Mouse (Mus musculus): Measurements from ENCODE around the gene Itk. TPM values are rescaled to one million over a fixed set of nuclear protein-coding genes. Genes with fewer than 3 reads are reported as not detected.

Itk gene
- polyA plus RNA-seq, 1 experiment from 2014 or later, result not detected

DNA sequence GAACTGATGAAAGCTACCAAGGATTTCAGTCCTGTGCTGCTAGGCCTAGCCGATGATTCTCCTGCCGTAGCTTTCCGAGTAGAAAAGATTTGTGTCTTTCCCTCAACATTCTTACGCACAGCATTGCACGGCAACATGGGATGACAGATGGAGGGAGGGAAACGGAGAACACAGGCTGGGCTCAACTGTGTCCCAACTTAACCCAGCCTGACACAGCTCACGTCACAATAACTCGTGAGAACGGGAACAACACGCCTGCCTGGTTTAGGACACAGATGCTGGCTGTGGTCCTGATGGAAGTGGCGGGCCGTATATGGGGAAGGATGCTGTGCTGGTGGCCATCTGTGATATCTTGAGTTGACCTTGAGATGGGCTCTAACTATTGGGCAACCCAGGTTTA lies 110.6 kb downstream of the Itk start:
- Histone ChIP-seq H3K4me1 (replicated peaks) (no peaks in the 10 kb centered on the region), H3K9me3 (no peaks in the 10 kb centered on the region), H3K9ac (no peak overlapping the region), H3K27ac (replicated peaks) (no peak overlapping the region), H3K4me3 (no peak overlapping the region), H3K27me3 (no peaks in the 10 kb centered on the region), H3K4me2 (no peak overlapping the region), H3K36me3 (peaks cover 80% of the 10 kb centered on the region)
- no peak for ATAC-seq (ENCODE audit: low FRiP score, low read depth)
- 80% methylated on average over 12 of the region's 12 CpGs for WGBS

DNA sequence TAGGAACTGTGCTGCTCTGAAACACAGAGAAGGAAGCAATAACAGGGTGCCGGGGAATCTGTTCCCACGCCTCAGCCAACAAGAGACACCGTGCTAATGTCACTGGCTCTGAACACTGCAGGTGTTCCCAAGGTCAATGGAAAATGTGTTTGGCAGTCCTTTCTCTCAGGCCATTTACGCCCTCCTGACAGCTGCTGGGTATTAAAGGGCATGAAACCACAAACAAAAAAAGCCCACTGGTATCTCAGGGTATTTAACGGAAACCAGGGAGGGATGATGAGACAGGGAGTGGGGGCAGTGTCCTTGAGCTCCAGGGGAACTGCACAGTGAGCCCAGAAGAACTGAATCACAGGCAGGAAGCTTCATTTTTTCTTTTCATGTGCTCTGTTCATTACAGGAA lies 111.2 kb downstream of the Itk start:
- no peak for ATAC-seq (ENCODE audit: low FRiP score, low read depth)
- H3K36me3 ChIP-seq, result peaks cover 80% of the 10 kb centered on the region
- H3K9ac ChIP-seq, result no peak overlapping the region
- H3K4me3 ChIP-seq, result no peak overlapping the region
- no peak overlapping the region for H3K27ac ChIP-seq (replicated peaks)
- no peaks in the 10 kb centered on the region for H3K27me3 ChIP-seq
- no peak overlapping the region for H3K4me2 ChIP-seq
- WGBS, result 55% methylated on average over 5 of the region's 5 CpGs
- H3K4me1 ChIP-seq (replicated peaks), result no peaks in the 10 kb centered on the region
- no peaks in the 10 kb centered on the region for H3K9me3 ChIP-seq

DNA sequence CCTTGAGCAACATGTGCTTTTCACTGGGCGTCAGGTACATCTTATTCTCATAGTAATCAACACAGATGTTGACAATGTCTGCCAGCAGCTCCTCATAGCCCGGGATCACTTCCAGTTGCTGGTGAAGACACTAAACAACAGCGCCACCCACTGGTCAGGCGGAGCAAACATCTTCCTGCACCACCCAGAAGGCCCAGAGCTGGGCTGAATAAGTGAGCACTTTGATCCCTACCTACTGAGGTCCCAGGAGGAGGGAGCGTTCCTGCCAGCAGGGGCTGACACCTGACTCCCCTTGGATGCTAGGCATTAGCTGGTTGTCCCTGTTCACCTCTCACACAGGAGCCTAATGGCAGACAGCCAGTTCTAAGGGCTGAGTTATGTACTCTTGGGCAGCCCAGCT lies 112.5 kb downstream of the Itk start:
- Histone ChIP-seq H3K4me2 (no peak overlapping the region), H3K36me3 (peaks cover 79% of the 10 kb centered on the region), H3K4me3 (no peak overlapping the region), H3K4me1 (replicated peaks) (no peaks in the 10 kb centered on the region), H3K9me3 (no peaks in the 10 kb centered on the region), H3K9ac (no peak overlapping the region), H3K27ac (replicated peaks) (no peak overlapping the region), H3K27me3 (no peaks in the 10 kb centered on the region)
- 45% methylated on average over 5 of the region's 5 CpGs for whole genome bisulfite sequencing
- no peak for ATAC-seq (ENCODE audit: low FRiP score, low read depth)

DNA sequence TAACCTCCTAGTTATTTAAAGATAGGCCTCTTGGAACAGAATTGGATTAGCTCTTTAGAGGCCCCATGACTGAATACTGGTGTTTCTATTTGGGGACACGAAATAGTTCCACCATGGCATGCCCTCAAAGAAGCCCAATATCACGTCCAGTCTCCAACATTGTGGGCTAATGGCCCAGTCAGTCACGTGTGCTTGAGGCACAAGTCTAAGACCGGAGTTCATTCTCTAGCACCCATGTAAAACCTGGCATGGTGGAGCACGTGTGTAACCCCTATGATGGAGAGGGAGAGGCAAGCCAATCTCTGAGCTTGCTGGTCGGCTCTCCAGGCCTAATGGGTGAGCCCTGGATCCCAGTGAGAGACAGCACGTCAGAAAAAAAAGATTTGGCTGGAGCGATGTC lies 113.1 kb downstream of the Itk start:
- Histone ChIP-seq H3K36me3 (peaks cover 81% of the 10 kb centered on the region), H3K4me2 (no peak overlapping the region), H3K27ac (replicated peaks) (no peak overlapping the region), H3K4me3 (no peak overlapping the region), H3K4me1 (replicated peaks) (no peaks in the 10 kb centered on the region), H3K27me3 (no peaks in the 10 kb centered on the region), H3K9me3 (no peaks in the 10 kb centered on the region), H3K9ac (no peak overlapping the region)
- no peak for ATAC-seq (ENCODE audit: low FRiP score, low read depth)
- WGBS, result 93% methylated on average over 8 of the region's 8 CpGs

DNA sequence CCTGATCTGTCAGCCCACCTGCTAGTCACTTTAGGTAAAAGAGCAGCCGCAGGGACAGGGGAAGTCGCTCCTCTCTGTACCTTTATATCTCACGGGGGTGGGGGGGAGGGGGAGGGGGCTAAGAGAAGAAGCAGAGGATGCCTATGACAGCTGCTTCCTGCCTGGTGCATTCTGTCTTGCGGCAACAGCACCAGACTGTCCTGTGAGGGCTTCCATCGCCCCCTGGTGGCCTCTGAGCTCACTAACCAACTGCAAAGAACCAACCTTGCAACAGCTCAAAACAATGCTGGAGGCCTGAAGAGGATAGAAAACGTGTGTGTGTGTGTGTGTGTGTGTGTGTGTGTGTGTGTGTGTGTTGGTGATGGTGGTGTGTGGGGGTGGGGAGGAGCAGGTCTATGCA lies 114.0 kb downstream of the Itk start:
- Histone ChIP-seq H3K27me3 (no peaks in the 10 kb centered on the region), H3K9ac (no peak overlapping the region), H3K9me3 (no peaks in the 10 kb centered on the region), H3K4me2 (no peak overlapping the region), H3K27ac (replicated peaks) (no peak overlapping the region), H3K36me3 (peaks cover 81% of the 10 kb centered on the region), H3K4me1 (replicated peaks) (no peaks in the 10 kb centered on the region), H3K4me3 (no peak overlapping the region)
- 12% methylated on average over 6 of the region's 6 CpGs for WGBS
- ATAC-seq (ENCODE audit: low FRiP score, low read depth), result peak; percentile 75

Other genes starting within 250 kb of the Itk start
- 0.43 and 0.47 TPM in 2 replicates for gene Nipal4, start 223.0 kb downstream of the Itk start, polyA plus RNA-seq (2015; fragmentation: Nextera tagmentation; extraction: Ambion mirVana)
- gene Fndc9, start 154.0 kb downstream of the Itk start, polyA plus RNA-seq (2015; fragmentation: Nextera tagmentation; extraction: Ambion mirVana), result 3.1 and 3.6 TPM in 2 replicates
- 90.3 and 95.4 TPM in 2 replicates for gene Cyfip2, start 76.7 kb downstream of the Itk start, polyA plus RNA-seq (2015; fragmentation: Nextera tagmentation; extraction: Ambion mirVana)
- not detected in 2 replicates for gene Fam71b, start 7.0 kb upstream of the Itk start, polyA plus RNA-seq (2015; fragmentation: Nextera tagmentation; extraction: Ambion mirVana)
- 60.8 and 62.0 TPM in 2 replicates for gene Med7, start 47.4 kb upstream of the Itk start, polyA plus RNA-seq (2015; fragmentation: Nextera tagmentation; extraction: Ambion mirVana)
- 0.12 and 0.24 TPM in 2 replicates for gene Havcr2, start 65.4 kb upstream of the Itk start, polyA plus RNA-seq (2015; fragmentation: Nextera tagmentation; extraction: Ambion mirVana)
- gene Gm12169, start 134.7 kb upstream of the Itk start, polyA plus RNA-seq (2015; fragmentation: Nextera tagmentation; extraction: Ambion mirVana), result not detected in 2 replicates
- gene BC053393, start 182.0 kb upstream of the Itk start, polyA plus RNA-seq (2015; fragmentation: Nextera tagmentation; extraction: Ambion mirVana), result not detected in 2 replicates
- not detected in 2 replicates for gene Dppa1, start 239.7 kb upstream of the Itk start, polyA plus RNA-seq (2015; fragmentation: Nextera tagmentation; extraction: Ambion mirVana)